Mouse (Mus musculus): ENCODE data around the gene Acox1.

DNA sequence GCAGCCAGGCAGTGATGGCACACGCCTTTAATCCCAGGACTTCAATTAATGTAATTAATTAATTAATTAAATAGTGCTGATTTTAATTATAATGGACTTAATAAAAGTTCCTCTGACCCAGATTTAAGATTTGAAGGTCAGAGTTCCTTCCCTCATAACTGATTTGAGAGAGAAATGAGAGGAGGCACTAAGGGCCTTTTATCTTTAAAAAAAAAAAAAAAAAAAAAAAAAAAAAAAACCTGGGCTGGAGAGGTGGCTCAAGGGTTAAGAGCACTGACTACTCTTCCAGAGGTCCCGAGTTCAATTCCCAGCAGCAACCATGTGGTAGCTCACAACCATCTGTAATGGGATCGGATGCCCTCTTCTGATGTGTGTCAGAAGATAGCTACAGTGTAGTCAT, 9.8 kb upstream of the Acox1 start:
- TF ChIP-seq GATA1 (IDR thresholded peaks at IDR 0.05; ENCODE audit: borderline replicate concordance, low read length), result no peak
- no peak for TF ChIP-seq FLI1 (IDR thresholded peaks at IDR 0.05; ENCODE audit: low read length)

All from megakaryocyte, embryonic 14.5 days (primary cell).